Mouse (Mus musculus): ENCODE data around the gene Tmem119. TPM values are rescaled to one million over a fixed set of nuclear protein-coding genes. Genes with fewer than 3 reads are reported as not detected.

The Tmem119 gene
- 1 to 10 TPM in 1 of 2 experiments, under 1 TPM in 1; 0.93 to 1.1 TPM for total RNA-seq (2021)
- long read RNA-seq, experiment 1, partial matches to known transcripts, result 0 of 3 reads
- long read RNA-seq, experiment 1, other reads (novel, unspliced or antisense), result 0 of 3 reads
- long read RNA-seq, experiment 2, partial matches to known transcripts, result 0 of 3 reads
- long read RNA-seq, experiment 2, other reads (novel, unspliced or antisense), result 0 of 3 reads

DNA sequence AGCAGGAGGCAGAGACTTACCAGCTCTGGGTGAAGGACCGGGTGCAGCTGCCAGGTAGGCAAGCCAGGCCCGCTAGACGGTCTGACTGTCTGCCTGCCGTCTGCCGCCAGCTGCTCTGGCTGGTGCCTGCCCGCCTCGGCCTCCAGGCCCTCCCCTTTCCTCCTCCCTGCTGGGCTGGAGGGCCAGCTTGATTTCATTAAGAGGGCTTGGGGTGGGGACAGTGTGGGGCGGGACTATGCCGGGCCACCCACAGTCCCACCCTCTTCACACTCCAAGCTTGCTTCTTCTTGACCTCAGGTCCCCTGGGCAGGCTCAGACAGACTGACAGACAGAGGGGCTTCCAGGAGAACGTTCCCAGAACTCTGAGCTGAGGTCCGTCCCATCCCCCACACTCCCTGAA lies at the start of gene Tmem119:
TSS of gene Tmem119 (minus strand) at position 237 of the 400 bp plus-strand sequence.
- peak; percentile 31 for DNase-seq (ENCODE audit: low spot score)

DNA sequence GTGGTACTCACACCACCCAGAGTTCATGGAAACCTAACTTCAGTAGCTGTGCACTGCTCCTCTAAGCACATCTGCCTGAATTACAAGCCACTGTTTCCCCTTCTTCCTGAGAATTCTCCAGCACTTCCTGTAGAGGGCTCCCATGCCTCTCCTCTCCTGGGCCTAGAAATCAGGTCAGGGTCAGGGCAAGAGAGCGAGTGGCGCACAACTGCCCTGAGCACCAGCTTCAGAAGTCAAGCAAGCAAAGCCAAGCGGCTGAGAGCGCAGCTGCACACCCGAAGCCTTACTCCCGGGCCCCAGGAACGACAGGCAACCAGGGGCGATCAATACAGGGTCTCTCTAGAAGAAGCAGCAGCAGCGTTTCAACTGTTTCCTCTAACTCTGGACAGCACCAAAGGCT lies 47.3 kb upstream of the Tmem119 start:
- DNase-seq (ENCODE audit: low spot score), result no peak

DNA sequence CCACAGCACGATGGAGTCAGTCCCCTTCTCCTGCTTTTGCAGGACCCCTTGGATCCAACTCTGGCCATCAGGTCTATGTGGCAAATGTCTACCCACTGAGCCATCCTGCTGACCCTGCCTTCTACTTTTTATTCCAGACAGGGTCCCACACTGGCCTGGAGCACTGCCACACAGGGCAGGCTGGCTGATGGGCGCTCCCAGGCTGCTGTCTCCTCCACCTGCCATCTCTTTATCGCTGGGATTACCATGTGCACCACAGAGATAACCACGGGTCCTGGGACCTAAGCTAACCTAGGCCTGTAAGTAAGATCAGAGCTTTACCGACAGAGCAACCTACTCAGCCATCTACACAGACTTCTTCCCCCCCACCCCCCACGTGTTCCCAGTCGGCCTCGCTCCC lies 46.3 kb upstream of the Tmem119 start:
- no peak for DNase-seq (ENCODE audit: low spot score)

DNA sequence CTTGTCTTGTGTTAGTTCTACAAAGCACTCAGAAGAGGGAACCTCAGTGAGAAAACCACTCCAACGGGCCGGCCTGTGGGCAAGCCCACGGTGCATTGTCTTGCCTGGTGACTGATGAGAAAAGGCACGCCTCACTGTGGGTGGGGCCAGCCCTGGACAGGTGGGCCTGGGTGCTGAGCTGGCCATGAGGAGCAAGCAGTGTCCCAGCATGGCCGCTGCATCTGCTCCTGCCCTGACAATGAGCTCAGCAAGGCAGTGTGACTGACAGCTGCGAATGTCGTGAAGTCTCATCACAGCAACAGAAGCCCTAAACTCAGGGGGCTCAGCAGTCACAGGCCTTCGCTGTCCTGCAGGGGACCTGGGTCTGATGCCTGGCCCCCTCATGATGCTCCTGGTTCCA lies 45.3 kb upstream of the Tmem119 start:
- no peak for DNase-seq (ENCODE audit: low spot score)

DNA sequence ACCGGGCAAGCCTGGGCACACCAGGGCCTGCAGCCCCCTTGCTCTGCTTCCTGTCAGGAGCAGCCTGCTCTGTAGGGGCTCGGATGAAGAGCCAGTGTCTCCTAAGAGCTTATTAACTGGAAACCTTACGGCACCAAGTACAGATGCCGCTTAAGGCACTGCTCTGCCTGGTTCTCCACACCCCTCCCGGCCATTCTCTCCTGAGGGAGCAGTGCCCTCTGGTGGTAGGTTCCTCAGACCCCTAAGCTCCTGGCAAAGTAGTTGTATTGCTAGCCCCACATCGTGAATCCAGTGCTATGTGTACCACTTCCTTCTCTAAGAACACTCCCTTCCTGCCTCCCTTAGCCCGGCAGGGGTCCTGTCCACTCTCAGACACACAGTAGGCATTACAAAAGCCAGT lies 44.4 kb upstream of the Tmem119 start:
- DNase-seq (ENCODE audit: low spot score), result peak; percentile 58

DNA sequence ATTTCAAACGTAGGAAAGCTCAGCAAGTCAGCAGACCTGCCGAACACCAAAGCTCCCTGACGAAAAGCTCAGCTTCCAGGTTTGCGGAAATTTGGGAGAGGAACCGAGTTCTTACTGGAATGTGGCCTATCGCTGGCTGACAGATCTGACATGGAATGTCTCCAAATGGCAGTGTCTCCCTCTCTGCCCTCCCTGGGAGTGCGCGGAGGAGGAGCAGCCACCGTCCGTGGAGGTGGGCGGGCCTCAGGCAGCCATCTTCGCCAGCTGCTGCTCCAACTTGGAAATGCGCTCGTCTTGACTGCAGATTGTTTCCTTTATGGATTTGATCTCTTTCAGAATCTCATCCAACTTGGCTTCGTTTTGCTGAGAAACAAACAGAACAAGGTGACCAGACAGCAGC lies 43.8 kb upstream of the Tmem119 start:
- no peak for DNase-seq (ENCODE audit: low spot score)

DNA sequence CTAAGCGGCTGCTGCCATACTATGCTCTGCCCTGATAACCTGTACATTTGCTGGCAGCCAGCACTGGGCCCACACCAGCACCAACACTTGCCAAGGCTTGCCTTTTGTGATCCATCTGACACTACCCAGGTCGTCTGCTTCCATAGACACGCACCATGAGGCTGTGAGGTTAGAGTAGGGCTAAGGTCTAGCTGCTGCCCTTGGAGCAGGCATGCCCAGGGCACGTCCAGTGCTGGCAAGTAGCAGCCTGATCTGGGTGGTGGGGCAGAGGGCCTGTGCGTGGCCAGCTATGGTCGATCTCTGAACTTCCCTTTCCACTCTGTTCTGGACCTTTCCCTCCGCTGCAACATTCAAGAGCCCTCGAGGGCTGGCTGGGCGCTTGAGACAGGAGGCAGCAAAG lies 42.6 kb upstream of the Tmem119 start:
- no peak for DNase-seq (ENCODE audit: low spot score)

DNA sequence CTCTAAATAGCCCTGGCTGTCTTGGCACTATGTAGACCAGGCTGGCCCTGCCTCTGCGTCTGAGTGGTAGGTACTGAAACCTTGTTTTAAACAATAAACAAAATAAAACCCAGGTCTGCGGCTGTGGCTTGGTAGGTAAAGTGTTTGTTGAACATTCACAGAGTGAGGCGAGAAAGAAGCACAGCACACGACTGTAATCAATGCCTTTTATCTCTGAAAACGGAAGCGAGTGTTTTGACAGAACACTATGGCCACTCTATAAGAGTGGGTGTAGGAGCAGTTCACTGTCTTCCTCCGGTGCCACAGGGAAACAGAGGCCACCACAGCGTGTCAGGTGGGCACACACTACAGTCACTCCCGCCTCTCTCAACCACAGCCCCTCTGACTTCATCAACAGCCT lies 41.9 kb upstream of the Tmem119 start:
- no peak for DNase-seq (ENCODE audit: low spot score)

DNA sequence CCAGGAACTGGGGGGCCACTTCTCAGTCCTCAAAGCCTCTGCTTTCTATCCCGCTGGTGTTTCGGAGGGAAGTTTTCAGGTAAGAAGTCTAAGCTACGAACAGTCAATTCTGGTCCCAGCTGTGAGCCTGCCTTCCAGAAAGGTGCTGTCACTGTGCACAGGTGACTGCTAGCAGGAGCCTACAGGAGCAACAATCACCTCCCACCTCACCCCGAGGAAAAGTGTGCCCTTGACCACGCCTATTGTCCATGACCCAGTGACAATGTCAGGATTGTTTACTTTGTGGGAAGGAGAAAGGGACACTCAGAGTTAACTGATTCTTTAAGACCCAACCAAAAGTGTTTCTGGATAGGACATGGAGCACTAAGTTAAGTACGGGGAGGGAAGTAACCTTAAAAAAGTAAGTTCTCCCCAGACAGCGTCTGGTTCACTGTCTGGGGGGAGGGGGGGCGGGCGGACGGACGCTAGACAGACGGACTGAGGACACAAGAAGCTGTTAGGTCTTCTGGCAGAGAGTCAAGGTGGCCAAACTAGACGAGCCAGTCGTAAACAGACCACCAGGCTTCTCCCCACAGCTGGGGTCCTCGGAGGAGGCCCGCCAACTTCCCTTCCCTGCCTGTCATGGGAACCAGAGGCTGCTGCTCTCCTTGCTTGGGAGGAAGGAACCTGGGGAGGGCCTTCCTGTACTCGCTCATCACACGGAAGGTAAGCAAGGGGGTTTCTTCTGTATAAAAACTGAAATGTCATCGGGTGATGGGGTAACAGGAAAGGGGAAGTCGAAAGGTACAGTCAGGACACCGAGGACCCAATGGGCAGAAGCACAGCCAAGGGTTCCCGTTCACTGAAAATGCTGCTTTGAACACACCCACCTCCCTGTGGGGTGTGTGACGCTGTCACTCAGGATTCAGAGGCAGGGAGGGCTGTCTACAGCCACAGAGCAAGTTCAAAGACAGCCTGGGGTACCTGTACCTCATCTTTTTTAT lies 41.2 kb upstream of the Tmem119 start:
- no peak for DNase-seq (ENCODE audit: low spot score)

DNA sequence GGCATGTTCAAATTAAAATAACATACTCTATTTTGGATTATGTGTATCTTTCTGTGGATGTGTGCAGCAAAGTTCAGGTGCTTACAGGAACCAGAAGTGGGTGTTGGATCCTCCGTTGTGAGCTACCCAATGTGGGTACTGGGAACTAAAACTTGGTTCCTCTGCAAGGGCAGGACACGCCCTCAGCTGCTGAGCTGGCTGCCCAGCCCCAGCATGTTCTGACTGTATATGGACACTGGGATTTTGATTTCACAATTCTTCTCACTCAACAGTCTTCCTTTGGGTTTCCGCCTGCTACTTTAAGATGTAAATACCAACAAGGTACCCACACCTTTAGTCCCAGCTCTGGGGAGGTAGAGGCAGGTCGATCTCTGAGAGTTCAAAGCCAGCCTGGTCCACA lies 40.1 kb upstream of the Tmem119 start:
- no peak for DNase-seq (ENCODE audit: low spot score)

DNA sequence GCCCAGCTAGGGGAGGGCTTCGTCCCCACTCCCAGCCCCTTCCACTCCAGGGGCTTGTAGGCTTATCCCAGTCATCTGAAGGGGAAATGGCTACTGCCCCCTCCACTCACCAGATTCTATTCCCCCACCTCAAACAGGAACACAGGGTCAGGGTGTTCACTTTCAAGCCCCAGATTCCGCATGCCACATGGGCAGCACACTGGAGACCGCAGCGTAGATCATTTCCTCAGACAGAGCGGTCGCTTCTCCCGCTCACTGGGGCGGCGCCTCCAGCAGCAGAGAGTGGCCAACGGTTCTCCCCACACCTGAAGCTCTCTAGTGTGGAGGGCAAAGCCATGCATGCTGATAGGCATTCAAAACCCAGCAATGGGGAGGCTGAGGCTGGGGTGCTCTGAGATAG lies 36.6 kb upstream of the Tmem119 start:
- DNase-seq (ENCODE audit: low spot score), result no peak

DNA sequence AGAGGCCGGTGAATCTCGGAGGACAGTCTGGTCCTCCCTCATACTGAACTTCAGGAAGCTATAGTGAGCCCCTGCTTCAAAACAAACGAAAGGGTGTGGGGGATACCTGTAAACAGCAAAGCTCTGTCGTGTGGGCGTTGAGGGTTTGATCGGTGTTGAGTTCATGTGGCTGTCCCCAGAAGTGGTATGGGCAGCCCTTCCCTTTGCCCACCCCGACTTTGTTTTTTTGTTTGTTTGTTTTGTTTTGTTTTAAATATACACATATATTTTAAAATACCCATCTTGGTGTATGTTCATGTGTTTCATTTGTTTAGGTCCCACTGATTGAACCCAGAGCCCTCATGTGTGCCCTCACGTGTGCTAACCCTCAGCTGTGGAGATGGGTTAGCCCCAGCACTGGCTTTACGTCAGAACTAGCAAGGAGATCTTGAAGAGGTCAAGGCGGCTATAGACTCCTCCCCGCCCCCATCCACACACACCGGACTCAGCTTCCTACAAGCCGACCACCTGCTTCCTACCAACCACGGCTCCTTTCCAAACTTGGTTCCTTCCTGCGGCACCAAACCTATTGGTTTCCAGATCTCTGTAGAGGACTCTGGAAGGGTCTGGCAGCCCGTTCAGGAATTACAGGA lies 33.1 kb upstream of the Tmem119 start:
- no peak for DNase-seq (ENCODE audit: low spot score)

DNA sequence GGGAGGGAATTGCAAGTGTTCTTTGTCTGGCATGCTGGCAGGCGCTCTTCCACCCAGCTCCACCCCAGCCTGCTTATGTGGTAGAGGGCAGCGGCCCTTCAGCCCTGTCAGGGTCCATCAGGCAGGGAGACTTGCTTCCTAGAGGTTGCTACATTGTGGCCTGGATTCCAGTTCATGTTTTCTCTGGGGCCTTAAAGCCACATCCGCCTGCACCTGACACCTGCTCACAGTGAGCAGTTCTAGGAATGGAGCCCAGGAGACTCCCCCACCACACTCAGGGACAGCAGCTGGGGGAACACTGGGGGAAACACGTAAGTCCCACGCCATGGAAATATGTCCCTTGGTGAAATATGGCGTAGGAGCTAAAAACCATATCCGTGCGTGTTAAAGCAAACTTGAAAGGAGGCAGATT lies 32.2 kb upstream of the Tmem119 start, which contains the start of gene Selplg:
TSS of gene Selplg (minus strand) at position 155 of the 412 bp plus-strand sequence.
- no peak for DNase-seq (ENCODE audit: low spot score)

DNA sequence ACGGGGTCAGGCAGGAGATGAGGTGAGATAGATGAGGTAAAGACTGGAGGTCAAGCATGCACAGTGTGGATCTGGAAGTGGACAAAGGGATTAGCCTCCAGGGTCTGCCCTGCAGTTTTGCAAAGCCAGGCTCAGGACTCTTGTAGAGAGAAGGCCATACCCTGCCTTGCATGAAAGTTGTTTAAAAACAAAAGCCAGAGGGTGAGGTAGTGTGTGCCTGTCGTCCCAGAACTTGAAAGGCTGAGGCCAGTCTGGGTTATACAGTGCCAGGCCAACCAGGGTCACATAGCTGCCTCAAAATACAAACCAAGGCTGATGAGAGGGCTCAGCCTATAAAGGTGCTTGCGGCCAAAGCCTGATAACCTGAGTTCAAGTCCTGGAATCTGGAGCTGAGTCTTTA lies 31.4 kb upstream of the Tmem119 start:
- DNase-seq (ENCODE audit: low spot score), result no peak

DNA sequence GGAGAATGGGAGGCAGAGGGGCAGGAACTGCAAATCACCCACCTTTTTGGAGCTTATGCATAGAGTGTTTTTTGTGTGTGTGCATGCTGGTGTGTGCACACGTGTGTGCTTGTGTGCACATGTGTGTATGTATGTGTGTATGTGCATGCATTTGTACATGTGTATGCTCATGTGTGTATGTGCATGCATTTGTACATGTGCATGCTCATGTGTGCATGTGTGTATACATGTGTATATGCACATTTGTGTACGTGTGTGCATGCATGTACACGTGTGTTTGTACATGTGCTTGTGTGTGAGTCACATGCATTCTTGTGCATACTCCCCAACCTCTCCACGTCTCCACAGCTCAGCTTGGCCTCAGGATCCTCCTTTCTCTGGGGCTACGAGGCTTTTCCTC lies 30.5 kb upstream of the Tmem119 start:
- no peak for DNase-seq (ENCODE audit: low spot score)

DNA sequence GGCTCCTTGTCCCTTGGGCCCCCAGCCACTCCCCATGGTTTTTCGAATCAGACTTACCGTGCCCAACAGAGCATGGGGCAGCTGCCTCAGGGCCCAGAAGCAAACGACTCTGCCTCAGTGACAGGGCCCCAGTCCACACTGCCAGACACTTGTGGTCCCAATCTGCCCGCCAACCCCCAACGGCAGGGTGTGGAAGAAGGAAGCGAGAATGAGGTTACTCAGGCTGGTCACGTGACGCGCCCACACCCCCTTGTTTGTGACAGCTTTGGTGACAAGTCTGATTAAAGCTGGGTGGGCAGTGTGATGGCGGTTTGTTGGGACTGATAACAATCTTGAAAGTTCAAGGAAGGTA lies 30.0 kb upstream of the Tmem119 start:
- DNase-seq (ENCODE audit: low spot score), result peak; percentile 26

DNA sequence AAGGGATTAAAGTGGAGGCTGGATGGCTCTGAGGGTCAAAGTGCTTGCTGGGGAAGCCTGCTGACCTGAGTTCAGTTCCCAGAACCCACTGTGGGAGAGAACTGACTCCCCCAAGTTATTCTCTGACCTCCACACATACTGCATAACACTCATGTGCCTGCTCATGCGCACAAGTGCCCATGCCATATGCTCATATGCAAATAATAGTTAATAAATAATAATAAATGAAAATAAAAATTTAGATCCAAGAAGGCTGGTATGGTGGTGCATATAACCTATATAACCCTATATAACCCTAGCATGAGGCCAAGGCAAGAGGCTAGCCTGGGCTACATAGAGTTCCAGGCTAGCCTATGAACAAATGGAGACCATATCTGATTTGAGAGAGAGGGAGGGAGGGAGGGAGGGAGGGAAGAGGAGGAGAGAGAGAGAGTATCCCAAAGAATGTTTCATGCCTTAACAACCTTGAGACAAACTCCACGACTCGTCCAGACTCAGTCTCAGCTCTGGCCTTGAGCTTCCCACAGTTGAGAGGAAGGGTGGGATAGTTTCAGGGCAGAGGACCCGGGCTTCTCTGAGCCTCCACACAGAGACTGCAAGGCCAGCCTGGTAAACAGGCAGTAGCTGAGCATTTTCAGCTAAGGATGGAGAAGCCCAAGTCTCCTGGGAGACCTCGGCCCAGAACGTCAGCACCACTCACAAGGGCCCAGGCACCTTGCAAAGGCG lies 29.4 kb upstream of the Tmem119 start:
- DNase-seq (ENCODE audit: low spot score), result no peak

DNA sequence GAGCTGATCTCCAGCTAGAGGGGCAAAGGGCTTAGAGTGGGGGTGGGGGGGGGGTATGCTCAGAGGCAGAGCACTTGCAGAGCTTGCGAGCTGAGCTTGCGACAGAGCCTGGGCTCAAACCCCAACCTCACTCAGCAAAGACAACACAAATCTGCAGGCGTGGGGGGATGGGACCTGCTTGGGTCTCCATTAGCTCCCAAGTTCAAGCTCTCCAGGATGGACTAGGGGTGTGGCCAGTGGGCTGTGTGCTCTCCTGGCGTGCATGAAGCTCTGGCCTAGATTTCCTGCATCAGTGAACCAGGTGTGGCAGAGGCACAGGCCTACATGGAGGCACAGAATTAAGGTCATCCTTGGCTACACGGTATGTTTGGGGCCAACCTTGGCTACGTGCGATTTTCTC lies 28.2 kb upstream of the Tmem119 start:
- DNase-seq (ENCODE audit: low spot score), result no peak

DNA sequence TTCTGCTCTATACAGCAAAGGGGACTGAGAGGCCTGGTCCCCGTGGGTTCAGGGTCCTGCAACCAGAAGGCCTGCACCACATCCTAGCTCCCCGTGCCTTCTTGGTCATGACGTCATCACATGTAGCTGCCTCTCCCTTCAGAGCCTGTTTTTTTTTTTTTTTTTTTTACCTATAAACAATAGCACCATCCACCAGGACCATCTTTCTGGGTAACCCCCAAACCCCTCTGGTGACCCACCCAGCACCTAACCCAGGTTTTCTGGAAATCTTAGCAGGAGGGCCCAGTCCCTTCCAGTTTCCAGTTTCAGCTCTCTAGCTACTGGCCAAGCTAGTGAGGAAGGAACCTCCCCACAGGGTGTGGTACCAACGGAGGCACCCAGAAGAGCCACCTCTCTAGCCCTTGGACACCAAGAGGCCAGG lies 27.7 kb upstream of the Tmem119 start:
- no peak for DNase-seq (ENCODE audit: low spot score)

DNA sequence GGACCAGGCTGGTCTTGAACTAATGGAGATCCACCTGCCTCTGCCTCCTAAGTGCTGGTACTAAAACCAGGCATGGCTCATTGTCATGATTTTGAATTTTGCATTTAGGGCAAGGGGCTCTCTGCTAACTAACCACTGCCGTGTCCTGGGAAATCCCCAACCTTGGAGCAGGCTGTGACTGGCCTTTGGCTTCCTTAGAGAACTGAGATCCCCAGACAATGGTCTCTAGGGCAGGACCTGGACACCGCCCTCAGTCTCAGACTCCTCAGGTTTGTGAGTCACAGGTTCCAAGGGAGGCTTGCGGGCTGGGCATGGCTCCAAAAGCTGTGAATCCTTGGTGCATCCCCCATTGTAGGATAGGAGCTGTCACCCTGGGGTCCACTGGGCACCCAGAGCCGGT lies 26.3 kb upstream of the Tmem119 start:
- DNase-seq (ENCODE audit: low spot score), result no peak

DNA sequence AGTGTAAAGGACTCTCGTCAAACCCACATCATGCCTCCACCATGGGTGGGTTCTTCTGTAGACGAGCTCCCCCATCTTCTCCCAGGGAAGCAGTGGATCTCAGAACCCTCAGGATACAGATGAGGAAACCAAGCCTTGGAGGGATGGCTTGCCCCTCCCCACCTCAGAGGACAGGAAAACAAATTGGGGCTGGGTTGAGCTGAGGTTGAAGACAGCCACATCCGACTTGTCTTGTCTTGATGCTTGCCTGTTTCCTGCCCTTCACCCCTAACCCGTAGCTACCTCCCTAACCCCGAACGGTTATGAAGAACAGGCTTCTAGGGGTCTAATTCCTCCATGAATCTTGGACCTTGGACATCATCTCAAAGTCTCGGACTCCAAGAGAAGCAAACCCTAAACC lies 25.2 kb upstream of the Tmem119 start:
- DNase-seq (ENCODE audit: low spot score), result no peak

DNA sequence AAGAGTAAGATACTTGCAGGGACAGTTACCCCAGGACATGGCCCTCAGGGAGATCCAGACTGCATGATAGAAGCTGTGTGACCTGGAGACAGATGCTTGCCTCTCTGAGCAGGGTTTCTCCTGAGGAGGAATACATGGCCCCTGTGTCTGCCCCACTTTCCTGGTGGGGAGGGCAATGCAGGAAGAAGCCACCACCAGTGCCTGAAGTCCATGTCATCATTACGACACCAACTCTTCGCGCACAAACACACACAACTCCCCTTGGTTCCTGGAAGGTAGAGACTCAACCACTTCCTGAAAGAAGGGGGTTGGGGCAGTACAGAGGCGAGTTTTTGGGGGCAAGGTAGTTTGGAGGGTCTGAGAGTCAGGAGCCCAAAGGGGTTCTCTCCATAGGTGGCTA lies 23.9 kb upstream of the Tmem119 start:
- no peak for DNase-seq (ENCODE audit: low spot score)

Data from gastrocnemius, adult 18-20 months (tissue).